Mouse (Mus musculus): ENCODE measurements around the gene Apold1. TPM values are rescaled to one million over a fixed set of nuclear protein-coding genes. Genes with fewer than 3 reads are reported as not detected.

Apold1 gene
- total RNA-seq, 2 experiments from 2014 or later: 5.7 to 9.3 TPM

DNA sequence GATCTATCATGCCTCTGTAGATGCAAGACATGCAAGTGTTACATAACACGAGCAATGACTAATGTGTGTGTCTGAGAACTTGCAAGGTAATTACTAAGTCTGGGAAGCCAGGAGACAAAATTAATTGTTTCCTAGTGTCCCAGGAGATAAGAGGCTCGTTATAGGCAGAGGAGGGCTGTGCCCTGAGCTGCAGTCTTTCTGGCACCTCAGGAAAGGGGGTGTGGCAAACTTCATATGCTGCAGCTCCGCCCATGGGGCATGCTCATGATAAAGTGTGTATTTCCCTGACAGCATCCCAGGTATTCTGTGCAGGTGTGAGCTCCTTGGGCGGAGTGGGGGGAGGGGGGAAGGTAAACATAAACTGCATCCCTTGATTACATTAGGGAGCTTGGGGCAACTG lies 9.4 kb upstream of the Apold1 start:
- DNase-seq: no peak

DNA sequence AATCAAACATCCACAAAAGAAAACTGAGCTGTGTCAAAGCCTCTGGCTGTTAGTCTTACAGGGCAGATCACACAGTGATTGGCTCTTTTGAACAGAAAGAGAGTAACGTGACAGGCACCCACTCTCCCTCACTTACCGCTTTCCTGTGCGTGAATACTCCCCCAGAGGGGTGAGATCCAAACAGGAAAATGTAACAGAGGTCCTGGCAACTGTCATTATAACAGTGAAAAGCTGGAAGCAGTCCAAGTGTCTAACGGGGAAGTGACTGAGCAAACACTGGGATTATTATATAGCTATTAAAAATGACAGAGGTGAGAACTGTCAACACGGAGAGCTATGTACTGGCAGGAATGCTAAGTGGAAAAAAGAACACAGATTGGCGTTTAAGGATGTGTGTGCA lies 4.9 kb upstream of the Apold1 start:
- peak in 1 of 2 experiments; percentile 46 for DNase-seq

GRCm38 (mm10) chr6:134983529-134984370 lies 2.2 kb downstream of the Apold1 start:
- peak; percentile 91 to 94 for DNase-seq

GRCm38 (mm10) chr6:134984748-134985147 lies 3.2 kb downstream of the Apold1 start:
- DNase-seq: peak in 1 of 2 experiments; percentile 19

DNA sequence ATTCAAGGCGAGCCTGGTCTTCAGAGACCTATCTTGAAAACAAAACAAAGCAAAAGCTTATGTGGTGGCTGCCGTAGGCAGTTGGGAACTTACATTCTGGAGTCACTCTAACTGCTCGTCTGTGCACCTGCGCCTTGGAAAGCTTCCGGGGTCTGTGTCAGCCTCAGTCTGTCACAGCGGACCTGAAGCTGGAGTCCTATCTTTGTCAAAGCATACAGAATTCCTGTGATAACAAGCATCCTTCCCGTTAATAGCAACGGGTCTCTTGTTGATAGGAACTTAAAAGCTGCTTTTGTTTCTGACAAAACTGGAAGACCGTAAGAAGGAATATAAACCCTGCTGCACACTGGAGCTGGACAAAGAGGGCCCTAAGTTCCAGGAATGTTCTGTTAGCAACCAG lies 6.9 kb downstream of the Apold1 start:
- DNase-seq: no peak

DNA sequence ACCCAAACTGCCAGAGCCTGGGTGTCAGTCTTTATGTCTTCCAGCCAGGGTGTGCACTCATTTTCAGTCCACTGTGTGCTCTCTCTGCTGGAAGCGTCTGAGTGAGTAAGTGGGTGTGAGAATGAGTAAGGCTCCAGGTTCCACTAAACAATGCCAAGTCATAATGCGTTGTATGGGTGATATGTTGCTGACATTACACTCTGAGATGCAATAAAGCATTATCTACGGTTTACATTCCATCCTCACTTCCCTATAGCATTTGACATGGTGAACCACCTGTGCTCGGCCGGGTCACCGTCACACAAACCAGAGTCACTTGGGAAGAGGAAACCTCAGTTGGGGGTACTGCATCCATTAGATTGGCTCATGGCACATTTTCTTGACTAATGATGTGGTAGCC lies 9.2 kb downstream of the Apold1 start:
- DNase-seq: no peak

GRCm38 (mm10) chr6:134994031-134994651 lies 12.6 kb downstream of the Apold1 start:
- no peak for DNase-seq

GRCm38 (mm10) chr6:134994985-134995384 lies 13.5 kb downstream of the Apold1 start:
- DNase-seq: no peak

DNA sequence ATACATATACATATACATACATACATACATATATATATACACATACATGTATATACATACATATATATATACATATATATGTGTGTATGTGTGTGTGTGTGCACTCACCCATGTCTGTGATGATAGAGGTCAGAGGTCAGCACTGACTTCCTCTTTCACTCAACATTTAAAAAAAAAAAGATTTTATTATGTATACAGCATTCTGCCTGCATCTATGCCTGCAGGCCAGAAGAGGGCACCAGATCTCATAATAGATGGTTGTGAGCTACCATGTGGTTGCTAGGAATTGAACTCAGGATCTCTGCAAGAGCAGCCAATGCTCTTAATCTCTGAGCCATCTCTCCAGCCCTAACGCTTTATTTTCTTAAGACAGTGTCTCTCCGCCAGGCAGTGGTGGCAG lies 15.4 kb downstream of the Apold1 start:
- DNase-seq: no peak

DNA sequence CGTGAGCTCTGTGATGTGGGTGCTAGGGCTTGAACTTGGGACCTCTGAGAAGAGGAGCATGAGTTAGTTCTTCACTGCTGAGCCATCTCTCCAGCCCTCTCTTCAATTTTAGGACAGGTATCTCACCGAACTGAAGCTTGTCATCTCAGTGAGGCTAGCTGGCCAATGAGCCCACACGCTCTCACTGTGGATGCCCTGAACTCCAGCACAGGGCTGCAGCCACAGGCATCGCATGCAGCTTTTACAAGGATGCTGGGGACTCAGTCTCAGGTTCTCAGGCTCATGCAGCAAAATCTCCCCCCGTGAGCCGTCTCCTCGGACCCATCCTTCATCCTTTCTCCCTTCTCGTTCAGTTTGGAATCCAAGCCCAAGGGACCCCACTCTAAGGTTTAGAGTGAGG lies 16.6 kb downstream of the Apold1 start:
- DNase-seq: no peak

- DNase-seq: no peak
Observed at GRCm38 (mm10) chr6:134998781-134999180, 17.3 kb downstream of the Apold1 start.

DNA sequence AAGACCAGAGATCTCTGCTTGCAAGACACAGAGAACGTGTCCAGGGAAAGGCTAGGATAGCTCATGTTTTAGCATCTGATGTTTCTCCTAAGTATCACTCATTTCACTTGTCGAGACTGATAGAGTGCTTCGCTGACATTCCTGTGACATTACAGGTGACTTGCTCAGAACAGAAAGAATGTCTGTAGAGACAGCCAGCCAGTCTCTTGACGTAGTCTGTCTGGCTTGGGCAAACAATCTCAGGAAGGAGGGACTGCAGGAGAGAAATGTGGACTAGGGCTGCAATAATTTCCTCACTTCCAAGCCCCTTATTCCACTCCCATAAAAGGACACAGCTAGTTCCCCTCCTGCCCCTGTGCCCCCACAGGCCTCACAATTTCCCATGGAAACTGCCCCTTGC lies 18.8 kb downstream of the Apold1 start:
- DNase-seq: no peak

GRCm38 (mm10) chr6:135001991-135002390 lies 20.5 kb downstream of the Apold1 start:
- no peak for DNase-seq

DNA sequence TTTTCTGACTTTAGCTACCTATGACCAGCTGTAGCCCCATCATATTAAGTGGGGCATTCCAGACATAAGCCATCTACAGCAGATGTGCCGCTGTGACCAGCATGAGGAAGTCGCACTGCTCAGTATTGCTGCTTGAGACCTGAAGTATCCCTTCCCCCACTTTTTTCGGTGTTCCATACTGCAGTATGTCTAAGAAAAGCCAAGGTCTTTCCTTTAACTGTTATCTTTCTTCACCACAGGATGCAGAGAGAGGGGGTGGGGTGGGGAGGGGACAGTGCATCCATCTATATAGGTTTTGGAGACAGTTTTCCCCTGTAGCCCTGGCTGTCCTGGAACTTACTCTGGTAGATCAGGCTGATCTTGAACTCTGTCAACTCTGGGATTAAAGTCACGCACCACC lies 24.9 kb downstream of the Apold1 start:
- no peak for DNase-seq

DNA sequence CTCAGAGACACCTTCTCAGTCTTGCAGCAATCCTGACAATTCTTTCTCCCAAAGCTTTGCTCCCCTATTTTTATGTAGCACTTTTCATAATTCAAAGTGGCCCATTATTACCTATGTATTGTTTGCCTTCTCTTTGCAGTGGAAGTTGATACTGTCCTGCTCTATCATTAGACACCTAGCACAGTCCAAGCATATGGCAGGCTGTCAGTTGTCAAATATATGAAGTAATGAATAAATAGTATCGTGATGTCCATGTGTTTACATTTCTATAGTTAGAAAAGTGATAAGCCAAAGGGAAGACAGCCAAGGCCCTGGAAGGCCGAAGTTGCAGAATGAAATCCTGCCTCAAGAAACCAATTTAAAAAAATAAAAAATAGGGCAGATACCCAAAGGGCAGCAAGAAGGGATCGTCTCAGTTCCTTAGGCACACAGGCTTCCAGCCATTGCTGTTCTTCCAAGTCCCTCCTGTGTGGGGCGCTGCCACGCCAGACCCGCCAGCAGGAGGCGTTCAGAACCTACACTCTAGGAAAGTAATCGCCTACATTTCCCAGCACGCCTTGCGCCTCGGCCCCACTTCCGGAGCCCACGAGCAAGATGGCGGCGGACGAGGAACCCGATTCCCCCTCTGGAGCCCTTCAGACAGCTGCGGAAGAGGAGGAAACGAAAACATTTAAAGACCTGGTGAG lies 29.7 kb downstream of the Apold1 start, which contains the start of gene Ddx47:
Ddx47 (plus strand) TSS at position 565 of the 686 bp plus-strand sequence.
- DNase-seq: peak; percentile 95 to 97

- DNase-seq: no peak
Observed at GRCm38 (mm10) chr6:135011734-135012116, 30.2 kb downstream of the Apold1 start.

GRCm38 (mm10) chr6:135017211-135017610 lies 35.7 kb downstream of the Apold1 start:
- no peak for DNase-seq

- DNase-seq: no peak
Observed at GRCm38 (mm10) chr6:135019564-135019963, 38.0 kb downstream of the Apold1 start.

DNA sequence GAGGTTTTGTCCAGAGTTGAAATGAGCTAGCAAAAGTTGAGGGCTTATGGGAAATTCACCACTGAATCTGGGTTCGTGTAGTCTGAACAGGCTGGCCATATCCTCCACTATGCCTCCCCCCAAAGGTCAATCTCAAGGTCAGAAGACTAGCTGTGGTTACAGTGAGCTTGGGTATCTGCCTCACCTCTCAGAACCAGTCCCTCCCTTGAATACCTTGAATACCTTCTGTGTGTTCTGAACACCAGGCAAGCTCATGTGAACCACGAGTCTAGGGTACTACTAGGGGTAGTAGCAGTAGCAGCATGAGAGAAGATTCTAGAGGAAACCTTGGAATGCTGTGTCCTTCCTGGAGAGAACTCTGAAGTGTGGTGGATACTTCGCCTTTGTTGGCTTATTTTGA lies 40.1 kb downstream of the Apold1 start:
- no peak for DNase-seq

DNA sequence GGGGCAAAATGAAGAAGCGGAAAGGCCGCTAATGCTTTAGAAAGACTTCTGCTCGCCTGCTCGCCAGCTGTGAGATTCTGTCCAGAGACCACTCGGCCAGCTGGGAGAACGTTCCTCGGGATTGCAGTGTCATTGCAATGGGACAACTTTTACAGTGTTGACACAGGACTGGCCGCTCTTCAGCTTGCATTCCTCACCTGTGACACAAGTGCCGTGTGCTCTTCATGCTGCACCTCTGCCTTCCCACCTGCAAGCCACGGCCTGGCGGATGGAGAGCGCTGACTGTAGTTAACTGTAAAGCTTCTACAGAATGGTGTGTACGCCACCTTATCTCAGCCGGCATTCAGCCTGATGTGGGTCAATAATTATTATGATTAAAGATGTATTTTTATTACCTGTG lies 41.9 kb downstream of the Apold1 start:
- DNase-seq: no peak

DNA sequence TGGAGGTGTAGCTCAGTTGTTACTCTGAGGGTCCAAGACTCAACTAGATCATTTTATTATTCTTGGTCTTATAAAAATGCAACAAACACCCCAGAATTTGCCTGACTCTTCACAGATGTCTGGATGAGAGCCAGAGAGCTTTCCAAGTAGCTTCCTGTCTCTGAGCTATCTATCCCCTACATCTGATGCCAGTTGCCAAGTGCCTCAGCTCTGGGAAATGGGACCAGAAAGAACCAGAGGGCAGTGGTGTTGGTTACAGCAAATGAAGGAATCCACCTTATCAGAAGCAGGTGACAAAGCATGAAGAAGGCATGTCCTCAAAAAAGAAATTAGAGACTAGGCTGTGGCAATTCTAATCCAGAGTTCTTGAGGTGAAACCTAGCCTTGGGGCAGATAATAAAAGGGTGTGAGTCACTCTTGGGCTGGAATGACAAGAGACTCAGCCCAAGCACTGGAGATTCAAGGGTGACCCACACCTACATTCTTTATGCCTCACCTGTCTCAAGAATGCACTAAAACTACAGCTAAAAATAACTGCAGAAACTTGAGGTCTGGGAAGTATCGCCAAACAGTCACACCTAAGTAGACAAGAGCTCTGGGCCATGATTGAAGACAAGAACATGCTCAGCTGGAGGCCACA lies 43.4 kb downstream of the Apold1 start:
- DNase-seq: no peak

GRCm38 (mm10) chr6:135026232-135026631 lies 44.7 kb downstream of the Apold1 start:
- DNase-seq: peak; percentile 23 to 47

DNA sequence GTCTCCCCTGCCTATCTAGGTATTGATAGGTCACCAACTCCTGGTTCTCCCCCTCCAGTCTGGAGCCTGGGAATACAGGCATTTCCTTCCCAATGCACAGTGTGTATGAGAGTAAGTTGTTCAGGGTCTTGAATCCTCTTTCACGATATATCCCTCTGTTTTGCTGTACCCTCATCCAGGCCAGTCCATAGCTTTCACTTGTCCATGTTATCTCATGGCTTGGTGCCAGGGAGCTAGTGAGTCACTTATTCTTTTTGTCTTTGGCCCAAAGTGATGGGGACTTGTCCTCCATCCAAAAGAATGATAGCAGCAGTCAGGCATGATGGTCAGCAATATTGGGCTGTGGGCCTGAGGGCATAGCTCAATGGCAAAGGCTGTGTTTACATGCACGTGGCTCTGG lies 45.2 kb downstream of the Apold1 start:
- DNase-seq: no peak

Data from heart, adult 18-20 months (tissue).